Mouse (Mus musculus) forebrain, embryonic 16.5 days (tissue): ENCODE data around the gene Hypk. TPM values are rescaled to one million over a fixed set of nuclear protein-coding genes. Genes with fewer than 3 reads are reported as not detected.

Experiments
- ATAC-seq: fragments of 200-750 bp; cut with Nextera tagmentation; 2 replicates; pipeline ENCODE4 v1.8.0; 2017; ENCODE audit warnings: mild to moderate bottlenecking, moderate library complexity
- H3K27ac ChIP-seq: fragments of 300-500 bp; sonication (generic); 2 replicates; pipeline ENCODE4 v1.5.1; 2014; ENCODE audit warnings: low read length, control low read depth
- H3K27me3 ChIP-seq: fragments of 300-500 bp; sonication (generic); replicated peaks from 2 replicates; pipeline ENCODE4 v1.6.1; 2014; ENCODE audit warnings: low read length; ENCODE audit not compliant: control insufficient read depth, insufficient read depth
- H3K36me3 ChIP-seq: fragments of 300-500 bp; sonication (generic); 2 replicates; pipeline ENCODE4 v1.6.1; 2014; ENCODE audit not compliant: control insufficient read depth, insufficient read depth
- H3K4me1 ChIP-seq: fragments of 300-500 bp; sonication (generic); replicated peaks from 2 replicates; pipeline ENCODE4 v1.6.1; 2014; ENCODE audit warnings: low read length; ENCODE audit not compliant: control insufficient read depth, insufficient read depth
- H3K4me2 ChIP-seq: fragments of 300-500 bp; sonication (generic); 2 replicates; pipeline ENCODE4 v1.6.1; 2014; ENCODE audit warnings: mild to moderate bottlenecking, low read length, control low read depth
- H3K4me3 ChIP-seq: fragments of 300-500 bp; sonication (generic); replicated peaks from 2 replicates; pipeline ENCODE4 v1.5.1; 2014; ENCODE audit warnings: mild to moderate bottlenecking, low read length, control low read depth
- H3K9ac ChIP-seq: fragments of 300-500 bp; sonication (generic); replicated peaks from 2 replicates; pipeline ENCODE4 v1.6.1; 2014; ENCODE audit warnings: low read depth, low read length, control low read depth
- H3K9me3 ChIP-seq: fragments of 300-500 bp; sonication (generic); 2 replicates; pipeline ENCODE4 v1.6.1; 2016; ENCODE audit warnings: low read length; ENCODE audit not compliant: control insufficient read depth
- WGBS: fragments of 180-500 bp; shearing (Covaris S2); extraction: QIAGEN DNeasy Blood & Tissue Kit; methylation state at CpG from one replicate; pipeline ENCODE4 v1.1.7; 2014; 5-methylcytosine and 5-hydroxymethylcytosine counted together
- polyA plus RNA-seq: library from polyadenylated mRNA; unstranded; fragments of >200 nt; fragmentation: Nextera tagmentation; extraction: Ambion mirVana; gene quantifications from 2 replicates; pipeline ENCODE4 v1.2.1, GENCODE M21; 2015

Hypk gene
- polyA plus RNA-seq, 1 experiment from 2014 or later, result 108 TPM

GRCm38 (mm10) chr2:121444178-121444577 lies 8.9 kb upstream of the Hypk start, which contains the start of gene Ell3:
TSS of gene Ell3 (minus strand) at chr2:121444278.
- H3K9ac ChIP-seq, result no peak within 1 kb of the TSS
- peaks cover 5% of the 10 kb centered on the region; the same call in 1 of the 2 replicates for H3K27me3 ChIP-seq
- H3K4me1 ChIP-seq, result peaks cover 20% of the 10 kb centered on the region
- no peak within 1 kb of the TSS for H3K27ac ChIP-seq
- H3K9me3 ChIP-seq, result no peaks in the 10 kb centered on the region
- H3K4me2 ChIP-seq, result peak within 1 kb of the TSS; percentile 59
- ATAC-seq, result no peak
- no peak within 1 kb of the TSS; the same call in 1 of the 2 replicates for H3K4me3 ChIP-seq
- H3K36me3 ChIP-seq, result peaks cover 6% of the 10 kb centered on the region
- 85% methylated on average over 1 of the region's 1 CpGs for WGBS

- no peak overlapping the region for H3K9ac ChIP-seq
These were observed 8.0 kb upstream of the Hypk start for GRCm38 (mm10) chr2:121445117-121445516.

GRCm38 (mm10) chr2:121446506-121446905 lies 6.6 kb upstream of the Hypk start:
- no peak overlapping the region for H3K27ac ChIP-seq
- WGBS, result 80% methylated on average over 4 of the region's 4 CpGs

More at GRCm38 (mm10) chr2:121445117-121445516, 8.0 kb upstream of the Hypk start:
- no peak overlapping the region for H3K4me3 ChIP-seq
- 85% methylated on average over 3 of the region's 3 CpGs for WGBS
- peaks cover 5% of the 10 kb centered on the region; the same call in 1 of the 2 replicates for H3K27me3 ChIP-seq
- ATAC-seq, result no peak
- H3K9me3 ChIP-seq, result no peaks in the 10 kb centered on the region
- H3K36me3 ChIP-seq, result no peaks in the 10 kb centered on the region
- no peak overlapping the region for H3K4me2 ChIP-seq
- H3K27ac ChIP-seq, result no peak overlapping the region
- peaks cover 22% of the 10 kb centered on the region for H3K4me1 ChIP-seq

GRCm38 (mm10) chr2:121447006-121447405 lies 6.1 kb upstream of the Hypk start:
- no peaks in the 10 kb centered on the region for H3K9me3 ChIP-seq
- H3K27ac ChIP-seq, result no peak overlapping the region
- no peak overlapping the region for H3K9ac ChIP-seq
- ATAC-seq, result no peak
- peaks cover 34% of the 10 kb centered on the region for H3K4me1 ChIP-seq
- 87% methylated on average over 3 of the region's 3 CpGs for WGBS
- no peaks in the 10 kb centered on the region for H3K27me3 ChIP-seq
- H3K4me3 ChIP-seq, result no peak overlapping the region
- no peak overlapping the region for H3K4me2 ChIP-seq
- no peaks in the 10 kb centered on the region for H3K36me3 ChIP-seq

More at GRCm38 (mm10) chr2:121446506-121446905, 6.6 kb upstream of the Hypk start:
- H3K9ac ChIP-seq, result no peak overlapping the region
- no peak for ATAC-seq
- H3K4me2 ChIP-seq, result no peak overlapping the region
- H3K4me1 ChIP-seq, result peaks cover 34% of the 10 kb centered on the region
- H3K9me3 ChIP-seq, result no peaks in the 10 kb centered on the region
- no peak overlapping the region for H3K4me3 ChIP-seq
- H3K36me3 ChIP-seq, result no peaks in the 10 kb centered on the region
- H3K27me3 ChIP-seq, result peaks cover 1% of the 10 kb centered on the region; the same call in 1 of the 2 replicates

- ATAC-seq, result no peak
- Histone ChIP-seq H3K9ac (no peak overlapping the region; the same call in 1 of the 2 replicates), H3K4me2 (peak overlapping the region; percentile 75), H3K27ac (no peak overlapping the region), H3K36me3 (no peaks in the 10 kb centered on the region), H3K27me3 (no peaks in the 10 kb centered on the region), H3K9me3 (no peaks in the 10 kb centered on the region), H3K4me1 (peaks cover 23% of the 10 kb centered on the region), H3K4me3 (peak overlapping the region; percentile 91)
- WGBS, result 16% methylated on average over 9 of the region's 9 CpGs
These were observed 5.0 kb upstream of the Hypk start for GRCm38 (mm10) chr2:121448136-121448535.

GRCm38 (mm10) chr2:121448739-121449535 lies 4.2 kb upstream of the Hypk start, which contains the start of gene Serf2:
TSS of gene Serf2 (plus strand) at chr2:121449195.
- whole genome bisulfite sequencing, result 1% methylated on average over 69 of the region's 74 CpGs
- no peaks in the 10 kb centered on the region for H3K9me3 ChIP-seq
- H3K4me3 ChIP-seq, result peak within 1 kb of the TSS; percentile 91
- H3K4me2 ChIP-seq, result peak within 1 kb of the TSS; percentile 75
- peak; percentile 99 for ATAC-seq
- H3K36me3 ChIP-seq, result no peaks in the 10 kb centered on the region
- peaks cover 22% of the 10 kb centered on the region for H3K4me1 ChIP-seq
- H3K27ac ChIP-seq, result peak within 1 kb of the TSS; percentile 96
- H3K9ac ChIP-seq, result peak within 1 kb of the TSS; percentile 85
- no peaks in the 10 kb centered on the region for H3K27me3 ChIP-seq

GRCm38 (mm10) chr2:121449545-121450011 lies 3.5 kb upstream of the Hypk start:
- peaks cover 22% of the 10 kb centered on the region for H3K4me1 ChIP-seq
- peak overlapping the region; percentile 96 for H3K27ac ChIP-seq
- under 1% methylated on average over 53 of the region's 54 CpGs for WGBS
- ATAC-seq, result peak; percentile 74
- no peaks in the 10 kb centered on the region for H3K36me3 ChIP-seq
- H3K4me2 ChIP-seq, result peak overlapping the region; percentile 75
- H3K9me3 ChIP-seq, result no peaks in the 10 kb centered on the region
- peak overlapping the region; percentile 91 for H3K4me3 ChIP-seq
- peak overlapping the region; percentile 85 for H3K9ac ChIP-seq
- H3K27me3 ChIP-seq, result no peaks in the 10 kb centered on the region

- no peak for ATAC-seq
- H3K4me2 ChIP-seq, result peak overlapping the region; percentile 75
These were observed 3.0 kb upstream of the Hypk start for GRCm38 (mm10) chr2:121450093-121450492.

GRCm38 (mm10) chr2:121452361-121452760 lies 729 bp upstream of the Hypk start:
- 83% methylated on average over 4 of the region's 4 CpGs for WGBS

More at GRCm38 (mm10) chr2:121450093-121450492, 3.0 kb upstream of the Hypk start:
- Histone ChIP-seq H3K4me3 (peak overlapping the region; percentile 91), H3K27me3 (no peaks in the 10 kb centered on the region), H3K4me1 (peaks cover 22% of the 10 kb centered on the region), H3K27ac (peak overlapping the region; percentile 96), H3K9ac (peak overlapping the region; percentile 85), H3K36me3 (no peaks in the 10 kb centered on the region), H3K9me3 (no peaks in the 10 kb centered on the region)
- WGBS, result 1% methylated on average over 7 of the region's 7 CpGs

More at GRCm38 (mm10) chr2:121452361-121452760, 729 bp upstream of the Hypk start:
- H3K27ac ChIP-seq, result no peak overlapping the region
- H3K4me2 ChIP-seq, result no peak overlapping the region
- no peaks in the 10 kb centered on the region for H3K9me3 ChIP-seq
- no peak for ATAC-seq
- peaks cover 26% of the 10 kb centered on the region for H3K4me1 ChIP-seq
- H3K4me3 ChIP-seq, result no peak overlapping the region
- H3K27me3 ChIP-seq, result no peaks in the 10 kb centered on the region
- H3K36me3 ChIP-seq, result no peaks in the 10 kb centered on the region
- no peak overlapping the region for H3K9ac ChIP-seq
